30 mouse cellular contexts compared by ENCODE assay signal in genomic region chr12:76054653-76055052, GRCm38 (mm10).
DNase-seq lines count a peak whose midpoint lies in the region; ATAC-seq and TF ChIP-seq lines count a peak whose summit lies in the region.
"Had no signal": no experiment of that assay in that cellular context is flagged by ENCODE, and none has a peak within 500 bp of the region (broad histone marks: within the 10 kb centered on the region; RNA-seq: fewer than 3 reads in every experiment).

No protein-coding gene starts in this region.

- peak; percentile 92 for ATAC-seq in intestine, embryonic 16.5 days
- ATAC-seq: forebrain, embryonic 13.5 days; hindbrain, postnatal 0 days; midbrain, embryonic 13.5 days had no signal

- WGBS in kidney, adult 2 months, result 54% methylated on average over 9 of the region's 9 CpGs
- WGBS in intestine, embryonic 16.5 days, result 66% methylated on average over 9 of the region's 9 CpGs

- no peak overlapping the region for H3K9ac ChIP-seq in intestine, embryonic 16.5 days (ENCODE audit: low read depth, low read length)
- H3K9ac ChIP-seq: forebrain, embryonic 13.5 days; heart, embryonic 15.5 days; hindbrain, embryonic 12.5 days; limb, embryonic 15.5 days; liver, embryonic 13.5 days; midbrain, embryonic 13.5 days; neural tube, embryonic 13.5 days; stomach, embryonic 15.5 days had no signal

- no peaks in the 10 kb centered on the region for H3K9me3 ChIP-seq in intestine, embryonic 16.5 days (ENCODE audit: control insufficient read depth, low read length)
- H3K9me3 ChIP-seq: forebrain, embryonic 13.5 days; heart, embryonic 10.5 days; heart, embryonic 15.5 days; hindbrain, embryonic 12.5 days; limb, embryonic 10.5 days; limb, embryonic 15.5 days; liver, embryonic 13.5 days; midbrain, embryonic 13.5 days; neural tube, embryonic 13.5 days; stomach, embryonic 15.5 days had no signal

- DNase-seq in kidney, adult 2 months, result peak; percentile 43
- DNase-seq in kidney, postnatal 4 days, result no peak
- DNase-seq in kidney, postnatal 25 days, result peak; percentile 28 to 79
- no peak for DNase-seq in heart, postnatal 36 days
- DNase-seq in urinary bladder, postnatal 4 days (ENCODE audit: low spot score in 2 of 2), result no peak
- DNase-seq in adipocyte (ENCODE audit: low spot score), result no peak
- DNase-seq: adrenal gland, postnatal 36 days; cerebellum, adult 18-20 months; cerebellum, postnatal 10 days; gastrocnemius, postnatal 10 days; liver, embryonic 13.5 days; lung, adult 18-20 months; lung, postnatal 10 days; retina, postnatal 1 day; right cerebral cortex, postnatal 14 days; thymus, postnatal 14 days had no signal

- TF ChIP-seq CTCF in kidney, adult 2 months (conservative IDR thresholded peaks at IDR 0.05; ENCODE audit: insufficient read depth, insufficient read length, low read depth, low read length), result no peak

- intact Hi-C loops in heart, postnatal 36 days (cut with DNase I), result no loop called here

- no peak overlapping the region for H3K4me2 ChIP-seq in intestine, embryonic 16.5 days (ENCODE audit: low read depth, low read length)
- H3K4me2 ChIP-seq: forebrain, embryonic 13.5 days; heart, embryonic 15.5 days; hindbrain, embryonic 12.5 days; limb, embryonic 15.5 days; liver, embryonic 13.5 days; midbrain, embryonic 13.5 days; neural tube, embryonic 13.5 days; stomach, embryonic 15.5 days had no signal

- peaks cover 13% of the 10 kb centered on the region for H3K36me3 ChIP-seq in kidney, adult 2 months (ENCODE audit: control insufficient read depth, insufficient read depth, low read length)
- no peaks in the 10 kb centered on the region for H3K36me3 ChIP-seq in intestine, embryonic 16.5 days (ENCODE audit: control insufficient read depth, insufficient read depth, low read length)
- H3K36me3 ChIP-seq: liver, embryonic 13.5 days; stomach, embryonic 15.5 days had no signal

- TF ChIP-seq POLR2A in kidney, adult 2 months (IDR thresholded peaks at IDR 0.05; ENCODE audit: low read depth, low read length), result no peak

- no peaks in the 10 kb centered on the region for H3K4me1 ChIP-seq in kidney, adult 2 months (ENCODE audit: control insufficient read depth, insufficient read depth, low read length)
- H3K4me1 ChIP-seq in intestine, embryonic 16.5 days (ENCODE audit: control insufficient read depth, insufficient read depth, low read length), result 0 out of 2 replicates have a peak, but pooled peaks cover 3% of the 10 kb centered on the region
- H3K4me1 ChIP-seq: forebrain, embryonic 13.5 days; heart, embryonic 10.5 days; heart, embryonic 15.5 days; hindbrain, embryonic 12.5 days; limb, embryonic 15.5 days; liver, embryonic 13.5 days; midbrain, embryonic 13.5 days; neural tube, embryonic 13.5 days; stomach, embryonic 15.5 days had no signal

- H3K27ac ChIP-seq in kidney, adult 2 months (ENCODE audit: insufficient read depth, low read depth, low read length), result no peak overlapping the region
- peak overlapping the region; percentile 50; the same call in 1 of the 2 replicates for H3K27ac ChIP-seq in intestine, embryonic 16.5 days (ENCODE audit: low read length)
- H3K27ac ChIP-seq: forebrain, embryonic 13.5 days; heart, embryonic 10.5 days; heart, embryonic 15.5 days; hindbrain, embryonic 12.5 days; hindbrain, postnatal 0 days; kidney, postnatal 0 days; limb, embryonic 10.5 days; limb, embryonic 15.5 days; liver, embryonic 13.5 days; macrophage; midbrain, embryonic 13.5 days; neural tube, embryonic 13.5 days; stomach, embryonic 15.5 days had no signal

- no peak overlapping the region for H3K4me3 ChIP-seq in kidney, adult 2 months (ENCODE audit: insufficient read depth, low read depth, low read length)
- H3K4me3 ChIP-seq in intestine, embryonic 16.5 days (ENCODE audit: low read length), result no peak overlapping the region
- H3K4me3 ChIP-seq: erythroblast, embryonic 14.5 days; forebrain, embryonic 13.5 days; heart, embryonic 10.5 days; heart, embryonic 15.5 days; hindbrain, embryonic 12.5 days; limb, embryonic 10.5 days; limb, embryonic 15.5 days; liver, embryonic 13.5 days; midbrain, embryonic 13.5 days; neural tube, embryonic 13.5 days; stomach, embryonic 15.5 days had no signal

- no peaks in the 10 kb centered on the region for H3K27me3 ChIP-seq in kidney, adult 2 months (replicated peaks; ENCODE audit: control insufficient read depth, insufficient read depth, low read length)
- H3K27me3 ChIP-seq in intestine, embryonic 16.5 days (replicated peaks; ENCODE audit: control insufficient read depth, insufficient read depth, low read length), result no peaks in the 10 kb centered on the region
- H3K27me3 ChIP-seq: forebrain, embryonic 13.5 days; heart, embryonic 15.5 days; hindbrain, embryonic 12.5 days; limb, embryonic 15.5 days; liver, embryonic 13.5 days; midbrain, embryonic 13.5 days; neural tube, embryonic 13.5 days; stomach, embryonic 15.5 days had no signal

Comparison
In these comparisons a context has a peak if more than half of its experiments do, and no peak if none do; other contexts are left out.
1. DNase-seq: peak in kidney, adult 2 months (single experiment) and kidney, postnatal 25 days (2 of 2); none in kidney, postnatal 4 days (0 of 2), heart, postnatal 36 days (0 of 2), urinary bladder, postnatal 4 days (0 of 2) and adipocyte (single experiment).